Mouse (Mus musculus) urinary bladder, postnatal 14 days (tissue): ENCODE results near the gene Ddx47.

Experiments
- DNase-seq: peaks from one replicate; pipeline ENCODE4 v3.0.0; 2021; ENCODE audit warnings: low spot score

The Ddx47 gene

DNA sequence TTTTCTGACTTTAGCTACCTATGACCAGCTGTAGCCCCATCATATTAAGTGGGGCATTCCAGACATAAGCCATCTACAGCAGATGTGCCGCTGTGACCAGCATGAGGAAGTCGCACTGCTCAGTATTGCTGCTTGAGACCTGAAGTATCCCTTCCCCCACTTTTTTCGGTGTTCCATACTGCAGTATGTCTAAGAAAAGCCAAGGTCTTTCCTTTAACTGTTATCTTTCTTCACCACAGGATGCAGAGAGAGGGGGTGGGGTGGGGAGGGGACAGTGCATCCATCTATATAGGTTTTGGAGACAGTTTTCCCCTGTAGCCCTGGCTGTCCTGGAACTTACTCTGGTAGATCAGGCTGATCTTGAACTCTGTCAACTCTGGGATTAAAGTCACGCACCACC is 5.0 kb upstream of the Ddx47 start:
- no peak for DNase-seq

DNA sequence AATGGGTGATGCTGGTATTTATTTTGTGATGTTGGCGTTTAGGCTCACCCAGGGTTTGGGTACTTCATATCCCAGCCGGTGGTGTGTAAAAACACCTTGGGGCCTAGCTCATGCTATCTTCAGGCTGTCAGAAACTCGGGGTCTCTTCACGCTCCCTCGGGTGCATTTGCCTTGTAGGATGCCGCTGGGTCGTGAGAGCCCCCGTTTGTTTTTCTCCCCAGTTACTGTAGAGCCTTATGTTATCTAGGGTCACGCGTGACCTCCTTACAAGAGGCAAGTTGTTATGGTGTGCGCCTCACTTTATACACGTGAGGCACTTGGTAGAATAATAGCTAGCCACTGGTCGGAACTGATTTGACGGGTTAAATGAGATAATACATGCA is 313 bp downstream of the Ddx47 start:
- no peak for DNase-seq

DNA sequence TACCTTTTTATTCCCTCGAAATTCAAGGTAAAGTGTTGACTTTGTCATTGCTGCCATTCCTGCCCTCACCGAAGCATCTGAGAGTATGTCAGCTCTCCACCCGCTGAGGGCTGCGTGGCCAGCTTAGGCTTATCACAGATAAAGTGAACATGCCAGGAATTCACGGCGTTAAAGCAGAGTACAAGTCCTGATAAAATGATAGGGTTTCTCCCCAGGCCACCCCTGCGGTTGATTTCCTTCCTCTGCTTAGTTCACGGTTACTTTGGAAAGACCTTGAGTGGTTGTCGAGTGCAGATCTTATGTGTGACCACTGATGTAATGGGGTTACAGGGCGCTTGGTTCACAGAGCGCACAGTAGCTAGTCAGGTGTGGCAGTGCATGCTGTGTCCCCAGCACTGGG is 5.8 kb downstream of the Ddx47 start:
- DNase-seq = no peak

DNA sequence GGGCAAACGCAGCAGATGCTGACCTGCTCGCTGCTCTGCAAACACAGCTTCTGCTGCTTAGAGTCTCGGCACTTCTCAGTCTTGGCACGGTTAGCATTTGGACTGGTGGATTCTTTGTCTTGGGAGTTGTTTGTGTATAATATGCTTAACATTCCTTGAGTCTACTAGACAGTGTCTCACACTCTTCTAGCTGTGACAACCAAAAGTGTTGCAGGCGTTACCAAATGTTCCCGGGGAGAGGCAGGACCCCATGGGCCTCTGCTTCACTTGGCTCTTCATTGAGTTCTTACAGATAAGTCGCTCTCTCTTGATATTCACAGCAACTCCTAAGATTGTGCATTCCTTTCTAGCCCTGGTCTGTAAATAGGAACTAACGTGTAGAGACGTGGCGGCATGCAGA is 8.2 kb downstream of the Ddx47 start:
- no peak for DNase-seq

DNA sequence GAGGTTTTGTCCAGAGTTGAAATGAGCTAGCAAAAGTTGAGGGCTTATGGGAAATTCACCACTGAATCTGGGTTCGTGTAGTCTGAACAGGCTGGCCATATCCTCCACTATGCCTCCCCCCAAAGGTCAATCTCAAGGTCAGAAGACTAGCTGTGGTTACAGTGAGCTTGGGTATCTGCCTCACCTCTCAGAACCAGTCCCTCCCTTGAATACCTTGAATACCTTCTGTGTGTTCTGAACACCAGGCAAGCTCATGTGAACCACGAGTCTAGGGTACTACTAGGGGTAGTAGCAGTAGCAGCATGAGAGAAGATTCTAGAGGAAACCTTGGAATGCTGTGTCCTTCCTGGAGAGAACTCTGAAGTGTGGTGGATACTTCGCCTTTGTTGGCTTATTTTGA is 10.2 kb downstream of the Ddx47 start:
- DNase-seq = no peak

DNA sequence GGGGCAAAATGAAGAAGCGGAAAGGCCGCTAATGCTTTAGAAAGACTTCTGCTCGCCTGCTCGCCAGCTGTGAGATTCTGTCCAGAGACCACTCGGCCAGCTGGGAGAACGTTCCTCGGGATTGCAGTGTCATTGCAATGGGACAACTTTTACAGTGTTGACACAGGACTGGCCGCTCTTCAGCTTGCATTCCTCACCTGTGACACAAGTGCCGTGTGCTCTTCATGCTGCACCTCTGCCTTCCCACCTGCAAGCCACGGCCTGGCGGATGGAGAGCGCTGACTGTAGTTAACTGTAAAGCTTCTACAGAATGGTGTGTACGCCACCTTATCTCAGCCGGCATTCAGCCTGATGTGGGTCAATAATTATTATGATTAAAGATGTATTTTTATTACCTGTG is 12.0 kb downstream of the Ddx47 start:
- DNase-seq = peak; percentile 35

DNA sequence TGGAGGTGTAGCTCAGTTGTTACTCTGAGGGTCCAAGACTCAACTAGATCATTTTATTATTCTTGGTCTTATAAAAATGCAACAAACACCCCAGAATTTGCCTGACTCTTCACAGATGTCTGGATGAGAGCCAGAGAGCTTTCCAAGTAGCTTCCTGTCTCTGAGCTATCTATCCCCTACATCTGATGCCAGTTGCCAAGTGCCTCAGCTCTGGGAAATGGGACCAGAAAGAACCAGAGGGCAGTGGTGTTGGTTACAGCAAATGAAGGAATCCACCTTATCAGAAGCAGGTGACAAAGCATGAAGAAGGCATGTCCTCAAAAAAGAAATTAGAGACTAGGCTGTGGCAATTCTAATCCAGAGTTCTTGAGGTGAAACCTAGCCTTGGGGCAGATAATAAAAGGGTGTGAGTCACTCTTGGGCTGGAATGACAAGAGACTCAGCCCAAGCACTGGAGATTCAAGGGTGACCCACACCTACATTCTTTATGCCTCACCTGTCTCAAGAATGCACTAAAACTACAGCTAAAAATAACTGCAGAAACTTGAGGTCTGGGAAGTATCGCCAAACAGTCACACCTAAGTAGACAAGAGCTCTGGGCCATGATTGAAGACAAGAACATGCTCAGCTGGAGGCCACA is 13.5 kb downstream of the Ddx47 start:
- DNase-seq = no peak

DNA sequence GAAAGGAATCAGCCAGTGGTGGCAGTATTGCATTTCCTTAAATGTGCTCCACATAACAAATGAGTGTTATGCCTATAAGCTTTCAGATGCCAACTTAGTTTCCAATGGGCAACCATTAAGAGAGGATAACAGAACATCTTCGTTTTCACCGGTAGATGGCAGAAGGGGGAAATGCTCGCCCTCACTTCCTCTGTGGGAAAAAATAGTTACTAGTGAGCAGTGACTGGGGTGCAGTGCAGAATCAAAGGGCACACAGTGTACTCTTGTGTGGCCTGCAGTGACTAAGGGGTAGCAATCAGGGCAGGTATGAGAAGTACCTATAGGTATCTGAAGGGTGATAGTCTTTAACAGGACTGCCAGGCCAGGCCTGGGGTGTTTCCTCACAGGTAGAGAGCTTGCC is 14.8 kb downstream of the Ddx47 start:
- DNase-seq = no peak

DNA sequence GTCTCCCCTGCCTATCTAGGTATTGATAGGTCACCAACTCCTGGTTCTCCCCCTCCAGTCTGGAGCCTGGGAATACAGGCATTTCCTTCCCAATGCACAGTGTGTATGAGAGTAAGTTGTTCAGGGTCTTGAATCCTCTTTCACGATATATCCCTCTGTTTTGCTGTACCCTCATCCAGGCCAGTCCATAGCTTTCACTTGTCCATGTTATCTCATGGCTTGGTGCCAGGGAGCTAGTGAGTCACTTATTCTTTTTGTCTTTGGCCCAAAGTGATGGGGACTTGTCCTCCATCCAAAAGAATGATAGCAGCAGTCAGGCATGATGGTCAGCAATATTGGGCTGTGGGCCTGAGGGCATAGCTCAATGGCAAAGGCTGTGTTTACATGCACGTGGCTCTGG is 15.3 kb downstream of the Ddx47 start:
- peak; percentile 55 for DNase-seq

DNA sequence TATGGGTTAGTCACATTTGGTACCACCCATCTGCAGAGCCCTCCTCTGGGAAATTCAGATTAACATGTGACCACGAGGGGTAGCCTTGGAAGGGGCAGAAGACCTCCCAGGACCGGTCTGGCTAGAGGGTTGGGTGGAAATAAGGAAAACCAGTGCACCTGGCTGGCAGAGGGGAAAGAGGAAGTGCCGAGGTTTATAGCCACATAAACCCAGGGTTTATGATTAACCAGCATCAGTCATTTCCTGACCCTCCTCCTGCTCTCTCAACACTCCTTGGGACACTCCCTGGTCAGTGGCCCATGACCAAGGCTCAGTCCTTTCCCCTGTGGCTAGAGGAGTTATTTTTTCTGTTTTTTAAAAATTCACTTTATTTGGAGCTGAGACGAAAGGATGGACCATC is 17.8 kb downstream of the Ddx47 start:
- peak; percentile 57 for DNase-seq

DNA sequence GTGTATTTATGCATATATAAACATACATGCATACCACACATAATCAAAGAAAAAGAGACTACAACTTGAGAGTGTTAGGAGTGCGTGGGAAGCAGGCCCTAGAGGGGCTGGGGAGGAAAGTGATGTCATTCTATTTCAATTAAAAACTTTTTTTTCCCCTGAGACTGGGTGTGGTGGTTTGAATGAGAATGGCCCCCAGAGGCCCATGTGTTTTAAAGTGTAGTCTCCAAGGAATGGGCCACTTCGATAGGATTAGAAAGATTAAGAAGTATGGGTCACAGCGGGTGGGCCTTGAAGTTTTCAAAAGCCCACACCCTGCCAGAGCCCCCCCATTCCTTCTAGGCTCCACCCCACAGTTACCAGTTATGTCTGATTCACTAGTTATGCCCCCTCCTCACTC is 27.3 kb downstream of the Ddx47 start:
- no peak for DNase-seq

DNA sequence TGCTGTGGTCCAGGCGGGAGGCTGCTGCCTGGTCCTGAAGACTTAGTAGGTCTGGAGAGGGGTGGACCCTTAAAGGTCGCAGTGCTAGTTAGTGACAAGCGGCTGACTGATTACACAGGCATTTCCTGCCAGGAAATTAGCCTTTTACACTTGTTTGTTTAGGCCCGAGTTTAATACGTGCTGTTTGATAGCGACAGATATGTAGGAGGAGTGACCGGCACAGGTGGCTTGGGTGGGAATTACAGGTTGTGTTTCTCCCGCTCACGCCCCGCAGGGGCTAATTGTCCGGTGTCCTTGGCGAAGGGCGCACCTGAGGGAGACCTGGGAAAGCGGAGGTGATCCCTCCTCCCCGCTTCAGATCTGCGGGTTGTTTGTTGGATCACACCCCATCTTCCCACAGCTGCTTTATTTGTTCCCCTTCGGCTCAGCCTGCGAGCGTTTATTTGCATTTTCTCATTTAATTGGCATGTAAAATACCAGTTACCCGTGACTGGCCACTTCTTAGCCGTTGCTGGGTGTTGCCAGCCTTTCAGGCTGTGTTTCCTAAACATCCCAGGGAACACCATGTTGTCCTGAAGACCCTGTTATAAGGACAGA is 29.0 kb downstream of the Ddx47 start:
- DNase-seq = peak; percentile 14

DNA sequence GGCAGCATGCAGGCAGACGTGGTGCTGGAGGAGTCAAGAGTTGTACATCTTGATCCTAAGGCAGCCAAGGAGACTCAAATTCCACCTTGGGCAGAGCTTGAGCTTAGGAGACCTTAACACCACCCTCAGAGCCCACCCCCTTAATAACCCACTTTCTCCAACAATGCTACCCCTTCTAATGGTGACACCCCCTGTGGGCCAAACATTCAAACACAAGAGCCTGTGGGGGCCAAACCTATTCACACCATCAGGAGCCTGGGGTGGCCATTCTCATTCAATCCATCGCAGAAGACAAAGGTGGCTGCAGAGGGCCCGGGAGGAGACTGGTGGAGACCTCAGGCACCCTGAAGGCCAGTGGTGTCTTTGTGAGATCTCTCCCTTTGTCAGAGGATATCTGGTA is 30.5 kb downstream of the Ddx47 start:
- no peak for DNase-seq

DNA sequence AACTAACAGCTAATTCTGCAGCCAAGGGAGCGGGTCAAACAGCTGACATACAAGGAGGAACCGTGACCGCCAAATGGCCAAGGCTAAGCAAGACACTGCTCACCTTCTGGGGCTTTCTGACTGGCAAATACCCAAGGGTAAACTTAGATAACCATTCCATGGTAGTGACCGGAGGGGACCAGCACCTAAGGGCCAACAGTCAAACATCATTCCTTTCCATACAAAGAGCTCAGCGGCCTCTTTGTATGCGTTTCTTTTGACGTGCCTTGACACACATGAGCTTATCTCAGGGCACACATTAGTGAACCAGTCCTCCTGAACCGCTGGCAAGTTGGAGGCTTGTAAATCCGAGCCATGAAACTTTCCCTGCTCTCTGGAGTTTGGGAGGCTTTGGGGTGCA is 35.9 kb downstream of the Ddx47 start:
- DNase-seq = no peak

DNA sequence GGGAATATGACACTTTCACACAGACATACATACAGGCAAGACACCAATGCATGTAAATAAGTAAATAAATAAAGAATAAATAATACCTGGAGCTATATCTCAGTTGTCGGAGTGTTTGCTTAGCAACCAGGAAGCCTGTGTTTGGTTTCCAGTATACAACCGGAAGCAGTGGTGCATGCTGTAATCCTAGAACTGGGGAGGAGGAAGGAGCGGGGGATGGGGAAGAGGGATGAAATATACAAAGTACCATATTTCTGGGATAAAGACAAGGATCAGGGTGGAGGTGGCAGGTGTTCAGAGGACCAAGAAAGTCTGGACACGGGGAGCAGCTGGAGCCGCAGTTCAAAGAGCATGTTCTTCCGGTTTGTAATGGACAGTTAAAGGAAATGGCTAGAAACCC is 37.1 kb downstream of the Ddx47 start:
- no peak for DNase-seq

DNA sequence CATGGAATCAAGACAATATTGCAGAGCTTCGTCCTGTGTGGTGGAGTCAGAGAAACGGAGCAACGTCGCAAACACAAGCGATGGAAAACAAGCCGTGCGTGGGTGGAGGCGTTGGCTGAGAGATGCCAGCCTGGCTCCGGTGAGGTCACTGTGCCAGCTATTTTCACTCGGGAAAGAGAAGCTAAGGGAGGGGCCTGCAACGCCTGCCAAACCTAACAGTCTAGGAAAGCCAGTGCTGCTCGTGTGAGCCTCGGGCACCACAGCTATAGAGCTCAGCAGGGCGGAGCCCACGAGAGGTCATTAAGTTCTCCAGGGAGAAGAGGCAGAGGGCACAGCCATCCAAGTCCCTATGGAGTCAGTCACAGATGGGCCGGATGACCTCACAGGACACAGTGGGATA is 37.5 kb downstream of the Ddx47 start:
- DNase-seq = peak; percentile 32

DNA sequence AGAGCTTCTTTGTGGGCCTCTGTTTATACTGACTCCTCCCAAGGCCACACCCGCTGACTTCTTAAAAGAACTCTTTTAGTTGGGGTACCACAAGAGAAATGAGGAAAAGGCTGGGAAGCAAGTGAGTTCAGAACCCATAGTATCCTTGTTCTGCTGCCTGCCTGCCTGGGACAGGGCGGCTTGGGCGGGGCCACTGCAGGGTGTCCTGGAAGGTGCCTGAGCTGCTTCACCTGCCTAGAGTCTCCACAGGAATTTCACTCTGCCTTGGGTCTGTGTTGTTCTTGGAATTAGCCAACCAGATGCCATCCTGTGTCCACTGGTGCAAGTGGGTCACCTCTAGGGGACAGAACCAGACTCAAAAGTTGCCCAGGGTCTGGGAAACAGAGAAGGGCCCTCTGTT is 42.4 kb downstream of the Ddx47 start:
- no peak for DNase-seq

DNA sequence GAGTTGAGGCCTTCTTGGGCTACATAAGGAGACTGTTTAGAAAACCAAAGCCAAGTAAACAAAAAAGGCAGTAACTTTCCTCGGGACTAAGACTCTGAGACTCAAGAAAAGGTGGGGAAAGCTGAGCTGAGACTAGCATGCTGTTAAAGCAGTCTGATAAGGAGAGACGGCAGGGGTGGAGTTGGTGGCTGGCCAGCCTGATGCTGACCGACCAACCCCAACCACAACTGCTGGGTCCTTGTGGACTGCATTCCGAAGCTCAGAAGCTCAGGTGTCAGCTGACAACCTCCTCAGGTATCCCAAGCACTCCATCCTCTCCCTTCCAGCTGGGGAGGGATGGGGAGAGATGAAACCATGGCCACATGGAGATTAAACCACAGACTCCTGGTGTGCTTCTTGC is 44.5 kb downstream of the Ddx47 start:
- no peak for DNase-seq

DNA sequence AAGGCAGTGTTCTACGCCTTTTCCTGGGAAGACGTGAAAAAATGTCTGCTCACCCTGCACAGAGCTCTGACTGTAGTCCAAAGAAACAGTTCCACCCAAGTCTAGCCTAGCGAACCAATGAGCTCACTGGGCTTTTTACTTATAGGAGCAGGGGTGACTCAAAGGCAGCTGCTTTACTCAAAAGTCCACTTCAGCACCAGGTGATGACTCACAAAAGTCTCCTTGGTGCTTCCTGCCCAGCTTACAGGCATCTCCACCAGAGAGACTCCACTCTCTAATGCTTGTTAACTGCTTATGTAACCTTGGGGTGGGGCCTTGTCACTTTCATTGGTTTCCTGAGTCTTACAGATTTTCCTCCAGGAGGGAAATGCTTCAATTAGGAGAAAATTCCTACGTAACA is 49.3 kb downstream of the Ddx47 start:
- no peak for DNase-seq

DNA sequence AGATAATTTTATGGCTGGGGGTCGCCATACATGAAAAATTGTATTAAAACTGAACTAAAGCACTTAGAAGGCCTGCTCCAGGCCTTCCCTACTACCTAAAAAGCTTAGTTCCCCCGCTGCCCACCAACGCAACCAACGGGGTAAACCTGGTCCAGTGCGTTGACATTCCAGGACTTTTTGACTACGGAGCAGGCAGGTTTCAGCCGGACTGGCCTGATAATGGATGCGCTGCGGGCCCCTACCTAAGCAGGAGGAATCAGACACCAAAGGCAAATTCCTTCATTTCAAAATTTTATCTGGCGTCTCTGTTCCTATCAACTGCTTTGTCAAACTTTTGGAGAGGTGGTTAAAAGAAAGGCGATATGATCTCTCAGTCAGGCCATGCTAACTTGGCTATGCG is 53.2 kb downstream of the Ddx47 start:
- no peak for DNase-seq

DNA sequence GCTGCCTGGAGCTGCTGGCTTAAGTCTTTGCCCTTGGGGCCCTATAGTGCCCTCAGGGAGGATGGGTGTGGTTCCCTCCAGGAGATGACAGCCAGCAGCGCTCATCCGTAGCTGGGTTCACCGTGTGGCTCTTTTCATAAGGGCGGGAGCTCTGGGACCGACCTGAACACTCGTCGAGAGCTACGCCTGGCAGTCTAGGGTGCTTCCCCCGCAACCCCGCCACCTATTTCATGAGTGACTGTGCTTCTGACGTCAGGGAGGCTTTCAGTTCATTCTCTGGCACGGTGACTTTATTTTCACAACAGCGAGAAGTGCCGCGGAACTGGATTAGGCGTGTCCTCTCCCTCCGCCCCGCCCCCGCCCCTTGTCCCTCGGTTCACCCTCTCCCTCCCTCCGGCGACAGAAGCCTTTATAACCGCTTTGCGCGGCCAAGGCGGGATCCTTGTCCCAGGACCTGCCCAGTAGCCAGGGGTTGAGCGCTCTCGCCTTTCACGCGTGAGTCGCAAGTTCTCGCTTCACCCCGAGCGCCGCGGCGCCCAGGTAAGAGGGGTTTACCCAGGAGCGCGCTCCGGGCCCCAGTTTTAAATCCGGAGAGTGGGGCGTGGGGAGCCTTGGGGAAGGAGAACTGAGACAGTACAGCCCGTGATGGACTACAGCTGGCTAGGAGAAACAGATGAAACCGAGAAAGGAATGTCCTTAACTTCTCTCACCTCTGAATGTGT is 54.0 kb downstream of the Ddx47 start, which contains the start of gene Gprc5a:
Gene Gprc5a, plus strand, starts transcription at position 416 of the 722 bp plus-strand sequence.
- peak; percentile 74 for DNase-seq

DNA sequence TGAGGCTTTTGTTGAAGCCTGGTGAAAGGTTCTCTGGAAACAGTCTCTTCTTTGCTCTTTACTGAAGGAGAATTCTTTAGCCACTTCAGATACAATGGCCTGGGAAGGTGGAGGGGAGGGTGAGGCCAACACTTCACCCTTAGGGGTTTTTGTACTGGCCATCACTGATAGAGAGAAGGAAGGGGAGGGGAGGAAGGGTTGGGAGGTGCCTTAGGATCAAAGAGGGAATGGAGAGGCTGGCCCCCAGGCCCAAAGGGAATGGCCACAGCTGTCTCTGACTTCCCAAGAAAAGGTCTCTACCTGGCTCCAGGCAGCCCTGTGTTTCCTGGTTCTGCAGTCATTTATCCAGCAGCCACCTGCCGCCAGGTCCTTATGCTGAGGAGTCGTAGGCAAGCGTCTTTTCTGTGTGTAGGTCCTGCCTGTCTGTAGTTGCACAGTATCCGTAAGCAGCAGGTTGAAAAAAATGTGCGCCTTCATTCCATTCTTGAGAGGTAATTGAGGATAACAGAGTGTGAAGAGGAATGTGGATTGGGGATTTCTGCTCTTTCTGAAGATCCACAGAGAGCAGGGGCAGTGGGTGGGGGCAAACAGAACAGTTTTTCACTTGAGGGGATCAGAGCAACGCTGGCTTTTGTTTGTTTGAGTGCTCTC is 55.5 kb downstream of the Ddx47 start:
- no peak for DNase-seq

DNA sequence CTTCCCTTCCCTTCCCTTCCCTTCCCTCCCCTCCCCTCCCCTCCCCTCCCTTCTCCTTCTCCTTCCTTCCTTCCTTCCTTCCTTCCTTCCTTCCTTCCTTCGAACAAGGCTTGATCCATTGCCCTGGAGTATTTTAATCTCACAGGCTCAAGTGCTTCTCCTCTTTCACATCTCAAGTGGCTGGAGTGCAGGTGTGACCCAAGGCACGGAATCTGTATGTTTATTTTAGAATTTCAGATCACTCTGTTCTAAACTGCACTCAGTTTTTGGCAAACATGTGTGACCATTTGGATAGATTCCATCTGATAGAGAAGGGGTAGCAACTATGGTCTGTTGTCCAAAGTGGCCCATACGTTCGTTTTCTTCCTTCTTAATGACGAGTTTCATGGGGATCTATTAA is 56.8 kb downstream of the Ddx47 start:
- no peak for DNase-seq
